Mouse (Mus musculus) C2C12 (cell line): ENCODE results near the gene Gdnf.

ENCODE experiments used
- CEBPB ChIP-seq: IDR thresholded peaks from one replicate; pipeline ENCODE4 v1.6.1; 2011; ENCODE audit warnings: low read depth, mild to moderate bottlenecking, control low read depth, moderate library complexity
- CTCF ChIP-seq: IDR thresholded peaks from one replicate; pipeline ENCODE4 v1.5.1; 2011; ENCODE audit not compliant: control insufficient read depth, insufficient read depth, insufficient read length
- MAX ChIP-seq: IDR thresholded peaks from one replicate; pipeline ENCODE4 v1.6.1; 2011; ENCODE audit warnings: mild to moderate bottlenecking, control low read depth
- MYOD1 ChIP-seq: IDR thresholded peaks from one replicate; pipeline ENCODE4 v1.6.1; 2011; ENCODE audit warnings: low read depth; ENCODE audit not compliant: control insufficient read depth, insufficient read length
- MYOG ChIP-seq: IDR thresholded peaks from one replicate; pipeline ENCODE4 v1.6.1; 2011; ENCODE audit not compliant: control insufficient read depth, insufficient read length; ENCODE audit errors: extremely low read depth
- USF1 ChIP-seq: IDR thresholded peaks from one replicate; pipeline ENCODE4 v1.6.1; 2011; ENCODE audit warnings: low read depth, mild to moderate bottlenecking, control low read depth, moderate library complexity

DNA sequence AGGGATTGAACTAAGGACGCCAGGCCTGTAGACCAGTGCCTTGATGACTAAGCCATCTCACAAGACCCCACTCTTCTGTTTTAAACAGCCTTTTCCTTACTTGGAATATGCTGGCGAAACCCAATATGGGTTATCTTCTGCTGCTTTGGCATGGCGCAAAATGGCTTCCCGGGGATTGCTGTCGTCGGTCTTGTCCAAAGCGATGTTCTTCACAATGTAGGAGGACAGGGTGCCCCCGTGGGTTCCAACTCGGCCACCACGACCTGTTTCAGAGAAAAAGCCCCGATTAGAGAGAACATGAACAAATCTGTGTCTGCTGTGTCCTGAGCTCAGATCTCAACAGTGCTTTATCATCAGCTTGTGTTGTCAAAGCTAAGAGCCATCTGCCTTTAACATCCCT lies 73.5 kb downstream of the Gdnf start:
- TF ChIP-seq MAX: no peak
- TF ChIP-seq USF1: no peak
- no peak for TF ChIP-seq CTCF
- TF ChIP-seq MYOD1: no peak
- no peak for TF ChIP-seq MYOG
- TF ChIP-seq CEBPB: no peak
